Mouse (Mus musculus) C2C12 (cell line): ENCODE results near the gene Gria2. TPM values are rescaled to one million over a fixed set of nuclear protein-coding genes. Genes with fewer than 3 reads are reported as not detected.

Experiments
- H3K27me3 ChIP-seq: one replicate; pipeline ENCODE4 v1.6.1; 2011; ENCODE audit not compliant: control insufficient read depth, insufficient read depth, insufficient read length
- H3K36me3 ChIP-seq: one replicate; pipeline ENCODE4 v1.6.1; 2011; ENCODE audit not compliant: control insufficient read depth, insufficient read depth
- H3K4me3 ChIP-seq: one replicate; pipeline ENCODE4 v1.5.1; 2011; ENCODE audit warnings: mild to moderate bottlenecking, control low read depth; ENCODE audit not compliant: poor library complexity, insufficient read depth, severe bottlenecking
- H3K79me2 ChIP-seq: one replicate; pipeline ENCODE4 v1.6.1; 2011; ENCODE audit not compliant: control insufficient read depth, insufficient read depth
- H3K79me3 ChIP-seq: one replicate; pipeline ENCODE4 v1.6.1; 2011; ENCODE audit warnings: low read depth, control low read depth
- H3ac ChIP-seq: one replicate; pipeline ENCODE3; 2011; ENCODE audit warnings: low read depth; ENCODE audit not compliant: control insufficient read depth, insufficient read length
- CEBPB ChIP-seq: IDR thresholded peaks from one replicate; pipeline ENCODE4 v1.6.1; 2011; ENCODE audit warnings: low read depth, mild to moderate bottlenecking, control low read depth, moderate library complexity
- CTCF ChIP-seq: IDR thresholded peaks from one replicate; pipeline ENCODE4 v1.5.1; 2011; ENCODE audit not compliant: control insufficient read depth, insufficient read depth, insufficient read length
- FOSL1 ChIP-seq: IDR thresholded peaks from one replicate; pipeline ENCODE4 v1.8.0; 2011; ENCODE audit warnings: mild to moderate bottlenecking, low read length; ENCODE audit not compliant: poor library complexity, insufficient read depth, severe bottlenecking
- MAX ChIP-seq: IDR thresholded peaks from one replicate; pipeline ENCODE4 v1.6.1; 2011; ENCODE audit warnings: mild to moderate bottlenecking, control low read depth
- MYOD1 ChIP-seq: IDR thresholded peaks from one replicate; pipeline ENCODE4 v1.6.1; 2011; ENCODE audit warnings: low read depth; ENCODE audit not compliant: control insufficient read depth, insufficient read length
- MYOG ChIP-seq: IDR thresholded peaks from one replicate; pipeline ENCODE4 v1.6.1; 2011; ENCODE audit not compliant: control insufficient read depth, insufficient read length; ENCODE audit errors: extremely low read depth
- USF1 ChIP-seq: IDR thresholded peaks from one replicate; pipeline ENCODE4 v1.6.1; 2011; ENCODE audit warnings: low read depth, mild to moderate bottlenecking, control low read depth, moderate library complexity
- polyA plus RNA-seq: library from polyadenylated mRNA; unstranded; fragments of >200 nt; fragmentation: generic; extraction: Trizol; gene quantifications from one replicate; pipeline ENCODE4 v1.2.1, GENCODE M21; 2012; ENCODE audit warnings: missing spikeins

The Gria2 gene
- polyA plus RNA-seq, 1 experiment = not detected

- H3K4me3 ChIP-seq = no peak overlapping the region
- H3K27me3 ChIP-seq = no peaks in the 10 kb centered on the region
- no peaks in the 10 kb centered on the region for H3K79me3 ChIP-seq
- TF ChIP-seq CEBPB = no peak
- no peak for TF ChIP-seq CTCF
- no peak overlapping the region for H3ac ChIP-seq
- no peaks in the 10 kb centered on the region for H3K36me3 ChIP-seq
- no peaks in the 10 kb centered on the region for H3K79me2 ChIP-seq
These were observed 11.1 kb upstream of the Gria2 start for GRCm38 (mm10) chr3:80813734-80814133.

- Histone ChIP-seq H3K79me2 (no peaks in the 10 kb centered on the region), H3K4me3 (no peak overlapping the region)
- TF ChIP-seq MYOG (no peak), CEBPB (no peak), CTCF (no peak)
These were observed 9.6 kb upstream of the Gria2 start for GRCm38 (mm10) chr3:80812237-80812636.

GRCm38 (mm10) chr3:80805327-80805726, 2.7 kb upstream of the Gria2 start:
- TF ChIP-seq MAX (no peak), FOSL1 (no peak), CEBPB (no peak), CTCF (no peak), USF1 (no peak), MYOG (no peak), MYOD1 (no peak)
- no peaks in the 10 kb centered on the region for H3K36me3 ChIP-seq
- H3K79me3 ChIP-seq = no peaks in the 10 kb centered on the region
- no peak overlapping the region for H3K4me3 ChIP-seq
- H3ac ChIP-seq = no peak overlapping the region
- peaks cover 15% of the 10 kb centered on the region for H3K27me3 ChIP-seq
- H3K79me2 ChIP-seq = no peaks in the 10 kb centered on the region

More at GRCm38 (mm10) chr3:80812237-80812636, 9.6 kb upstream of the Gria2 start:
- Histone ChIP-seq H3K27me3 (no peaks in the 10 kb centered on the region), H3K36me3 (no peaks in the 10 kb centered on the region), H3K79me3 (no peaks in the 10 kb centered on the region), H3ac (no peak overlapping the region)

GRCm38 (mm10) chr3:80803811-80804210, 1.2 kb upstream of the Gria2 start:
- no peak for TF ChIP-seq MAX
- TF ChIP-seq MYOG = no peak
- no peak for TF ChIP-seq CTCF
- no peak for TF ChIP-seq USF1
- TF ChIP-seq CEBPB = no peak
- TF ChIP-seq MYOD1 = no peak
- TF ChIP-seq FOSL1 = no peak
- Histone ChIP-seq H3K4me3 (no peak overlapping the region), H3K36me3 (no peaks in the 10 kb centered on the region), H3K79me2 (no peaks in the 10 kb centered on the region), H3K27me3 (peaks cover 18% of the 10 kb centered on the region), H3ac (no peak overlapping the region), H3K79me3 (no peaks in the 10 kb centered on the region)

- H3K79me3 ChIP-seq = no peaks in the 10 kb centered on the region
- peaks cover 18% of the 10 kb centered on the region for H3K27me3 ChIP-seq
- no peak overlapping the region for H3K4me3 ChIP-seq
- no peaks in the 10 kb centered on the region for H3K36me3 ChIP-seq
- TF ChIP-seq MAX = no peak
- no peak for TF ChIP-seq USF1
- no peak for TF ChIP-seq CTCF
- no peak for TF ChIP-seq MYOG
- no peak for TF ChIP-seq MYOD1
- no peak for TF ChIP-seq CEBPB
- no peak for TF ChIP-seq FOSL1
- H3ac ChIP-seq = no peak overlapping the region
- no peaks in the 10 kb centered on the region for H3K79me2 ChIP-seq
These were observed 576 bp upstream of the Gria2 start for GRCm38 (mm10) chr3:80803211-80803610.

GRCm38 (mm10) chr3:80801827-80802310, 766 bp downstream of the Gria2 start:
- H3K4me3 ChIP-seq = no peak overlapping the region
- no peaks in the 10 kb centered on the region for H3K36me3 ChIP-seq
- TF ChIP-seq MYOD1 = no peak
- no peak for TF ChIP-seq MYOG
- TF ChIP-seq MAX = no peak
- no peak for TF ChIP-seq CTCF
- TF ChIP-seq USF1 = no peak
- TF ChIP-seq CEBPB = no peak
- TF ChIP-seq FOSL1 = no peak
- peaks cover 18% of the 10 kb centered on the region for H3K27me3 ChIP-seq
- no peaks in the 10 kb centered on the region for H3K79me2 ChIP-seq
- H3K79me3 ChIP-seq = no peaks in the 10 kb centered on the region
- H3ac ChIP-seq = no peak overlapping the region
